Mouse (Mus musculus) myocyte (in vitro differentiated cells): Measurements from ENCODE around the gene Ptpn13. TPM values are rescaled to one million over a fixed set of nuclear protein-coding genes. Genes with fewer than 3 reads are reported as not detected.

Experiments
- H3K27me3 ChIP-seq: one replicate; pipeline ENCODE4 v1.6.1; 2011; ENCODE audit not compliant: control insufficient read depth, insufficient read depth, insufficient read length
- H3K36me3 ChIP-seq: one replicate; pipeline ENCODE4 v1.6.1; 2011; ENCODE audit not compliant: control insufficient read depth, insufficient read depth
- H3K4me2 ChIP-seq: one replicate; pipeline ENCODE4 v1.6.1; 2011; ENCODE audit warnings: low read depth, control low read depth
- H3K4me3 ChIP-seq: one replicate; pipeline ENCODE4 v1.5.1; 2011; ENCODE audit warnings: mild to moderate bottlenecking, control low read depth, moderate library complexity
- H3K79me2 ChIP-seq: one replicate; pipeline ENCODE4 v1.6.1; 2011; ENCODE audit not compliant: control insufficient read depth, insufficient read depth
- H3ac ChIP-seq: one replicate; pipeline ENCODE4 v1.6.1; 2011; ENCODE audit not compliant: control insufficient read depth, insufficient read length
- CEBPB ChIP-seq: IDR thresholded peaks from 2 replicates; pipeline ENCODE4 v1.6.1; 2011; ENCODE audit warnings: mild to moderate bottlenecking, moderate library complexity; ENCODE audit not compliant: poor library complexity, insufficient read depth, severe bottlenecking
- E2F4 ChIP-seq: IDR thresholded peaks from one replicate; pipeline ENCODE4 v1.6.1; 2011; ENCODE audit warnings: mild to moderate bottlenecking, control low read depth, moderate library complexity; ENCODE audit not compliant: insufficient read depth
- MAX ChIP-seq: IDR thresholded peaks from one replicate; pipeline ENCODE4 v1.6.1; 2011; ENCODE audit warnings: low read depth, mild to moderate bottlenecking, control low read depth
- MYOD1 ChIP-seq, 3 experiments: IDR thresholded peaks; one replicate each; pipeline ENCODE4 v1.6.1; 2011; ENCODE audit warnings: control low read depth in 2 of 3, low read depth in 2 of 3, mild to moderate bottlenecking in 2 of 3, moderate library complexity in 1 of 3; ENCODE audit not compliant: insufficient read length in 2 of 3, control insufficient read depth in 1 of 3
- MYOG ChIP-seq, 3 experiments: IDR thresholded peaks; one replicate each; pipeline ENCODE4 v1.6.1; 2011; ENCODE audit warnings: control low read depth in 2 of 3, low read depth in 2 of 3, mild to moderate bottlenecking in 2 of 3; ENCODE audit not compliant: insufficient read length in 2 of 3, control insufficient read depth in 1 of 3, insufficient read depth in 1 of 3
- POLR2A ChIP-seq: IDR thresholded peaks from one replicate; pipeline ENCODE4 v1.6.1; 2011; ENCODE audit warnings: low read depth, mild to moderate bottlenecking, control low read depth, moderate library complexity; ENCODE audit not compliant: insufficient read length
- POLR2AphosphoS2 ChIP-seq: IDR thresholded peaks from one replicate; pipeline ENCODE4 v1.6.1; 2011; ENCODE audit warnings: low read depth, control low read depth; ENCODE audit not compliant: insufficient read length
- REST ChIP-seq: IDR thresholded peaks from one replicate; pipeline ENCODE4 v1.6.1; 2011; ENCODE audit warnings: mild to moderate bottlenecking, control low read depth, moderate library complexity; ENCODE audit not compliant: insufficient read depth, insufficient read length
- SRF ChIP-seq: IDR thresholded peaks from one replicate; pipeline ENCODE4 v1.6.1; 2011; ENCODE audit warnings: low read depth; ENCODE audit not compliant: control insufficient read depth, insufficient read length
- TCF12 ChIP-seq: IDR thresholded peaks from one replicate; pipeline ENCODE4 v1.6.1; 2011; ENCODE audit warnings: mild to moderate bottlenecking, control low read depth; ENCODE audit not compliant: poor library complexity, insufficient read depth, severe bottlenecking
- TCF3 ChIP-seq: IDR thresholded peaks from one replicate; pipeline ENCODE4 v1.6.1; 2011; ENCODE audit warnings: low read depth, control low read depth; ENCODE audit not compliant: insufficient read length
- USF1 ChIP-seq: IDR thresholded peaks from one replicate; pipeline ENCODE4 v1.6.1; 2011; ENCODE audit warnings: low read depth, mild to moderate bottlenecking, control low read depth, moderate library complexity
- polyA plus RNA-seq: library from polyadenylated mRNA; unstranded; fragments of >200 nt; fragmentation: generic; extraction: Trizol; gene quantifications from one replicate; pipeline ENCODE4 v1.2.1, GENCODE M21; 2012; ENCODE audit warnings: missing spikeins

The Ptpn13 gene
- polyA plus RNA-seq, 1 experiment: 5.3 TPM

- Histone ChIP-seq H3K79me2 (no peaks in the 10 kb centered on the region), H3K4me2 (no peak overlapping the region), H3K27me3 (no peaks in the 10 kb centered on the region), H3K36me3 (no peaks in the 10 kb centered on the region), H3ac (no peak overlapping the region), H3K4me3 (no peak overlapping the region)
- TF ChIP-seq MYOD1 (IDR thresholded peaks at IDR 0.05; ENCODE audit: control insufficient read depth in 1 of 3, insufficient read length in 2 of 3, low read depth in 2 of 3) (no peak), TCF3 (no peak), USF1 (no peak), TCF12 (no peak), REST (no peak), MYOG (IDR thresholded peaks at IDR 0.05; ENCODE audit: control insufficient read depth in 1 of 3, insufficient read depth in 1 of 3, insufficient read length in 2 of 3, low read depth in 2 of 3) (no peak), MAX (no peak), POLR2AphosphoS2 (no peak), CEBPB (no peak), POLR2A (no peak), SRF (no peak), E2F4 (no peak)
Measured at GRCm38 (mm10) chr5:103463661-103464219, 38.7 kb downstream of the Ptpn13 start.

- no peaks in the 10 kb centered on the region for H3K27me3 ChIP-seq
- TF ChIP-seq SRF: no peak
- TF ChIP-seq TCF3: no peak
- no peak for TF ChIP-seq E2F4
- no peak for TF ChIP-seq MAX
- no peak for TF ChIP-seq POLR2AphosphoS2
- TF ChIP-seq MYOG (IDR thresholded peaks at IDR 0.05; ENCODE audit: control insufficient read depth in 1 of 3, insufficient read depth in 1 of 3, insufficient read length in 2 of 3, low read depth in 2 of 3): no peak
- no peak for TF ChIP-seq REST
- no peak for TF ChIP-seq USF1
- H3K36me3 ChIP-seq: no peaks in the 10 kb centered on the region
- no peak overlapping the region for H3K4me2 ChIP-seq
- H3ac ChIP-seq: no peak overlapping the region
- H3K4me3 ChIP-seq: no peak overlapping the region
- no peaks in the 10 kb centered on the region for H3K79me2 ChIP-seq
Measured at GRCm38 (mm10) chr5:103464329-103464728, 39.3 kb downstream of the Ptpn13 start.

GRCm38 (mm10) chr5:103464771-103465170, 39.8 kb downstream of the Ptpn13 start:
- H3K4me2 ChIP-seq: no peak overlapping the region
- no peaks in the 10 kb centered on the region for H3K36me3 ChIP-seq
- TF ChIP-seq USF1 (no peak), MAX (no peak), SRF (no peak), E2F4 (no peak)

GRCm38 (mm10) chr5:103472670-103473069, 47.7 kb downstream of the Ptpn13 start:
- H3ac ChIP-seq: no peak overlapping the region
- TF ChIP-seq TCF3: no peak
- no peak for TF ChIP-seq POLR2A
- no peak for TF ChIP-seq TCF12
- TF ChIP-seq CEBPB: no peak
- no peak for TF ChIP-seq USF1
- no peak for TF ChIP-seq POLR2AphosphoS2
- TF ChIP-seq MYOG (IDR thresholded peaks at IDR 0.05; ENCODE audit: control insufficient read depth in 1 of 3, insufficient read depth in 1 of 3, insufficient read length in 2 of 3, low read depth in 2 of 3): no peak
- no peak for TF ChIP-seq REST
- no peak for TF ChIP-seq MYOD1 (IDR thresholded peaks at IDR 0.05; ENCODE audit: control insufficient read depth in 1 of 3, insufficient read length in 2 of 3, low read depth in 2 of 3)
- TF ChIP-seq MAX: no peak
- TF ChIP-seq E2F4: no peak
- no peak for TF ChIP-seq SRF
- no peak overlapping the region for H3K4me2 ChIP-seq
- H3K79me2 ChIP-seq: no peaks in the 10 kb centered on the region
- H3K36me3 ChIP-seq: no peaks in the 10 kb centered on the region
- no peak overlapping the region for H3K4me3 ChIP-seq
- no peaks in the 10 kb centered on the region for H3K27me3 ChIP-seq

More at GRCm38 (mm10) chr5:103464771-103465170, 39.8 kb downstream of the Ptpn13 start:
- Histone ChIP-seq H3ac (no peak overlapping the region), H3K27me3 (no peaks in the 10 kb centered on the region), H3K4me3 (no peak overlapping the region), H3K79me2 (no peaks in the 10 kb centered on the region)

- TF ChIP-seq CEBPB: no peak
- Histone ChIP-seq H3ac (no peak overlapping the region), H3K4me3 (no peak overlapping the region), H3K36me3 (no peaks in the 10 kb centered on the region), H3K79me2 (no peaks in the 10 kb centered on the region), H3K4me2 (no peak overlapping the region), H3K27me3 (no peaks in the 10 kb centered on the region)
Measured at GRCm38 (mm10) chr5:103473467-103474096, 48.6 kb downstream of the Ptpn13 start.
